Mouse (Mus musculus): ENCODE data around the gene Orm2. TPM values are rescaled to one million over a fixed set of nuclear protein-coding genes. Genes with fewer than 3 reads are reported as not detected.

The Orm2 gene
- total and polyA plus RNA-seq, 2 experiments from 2014 or later: not detected

DNA sequence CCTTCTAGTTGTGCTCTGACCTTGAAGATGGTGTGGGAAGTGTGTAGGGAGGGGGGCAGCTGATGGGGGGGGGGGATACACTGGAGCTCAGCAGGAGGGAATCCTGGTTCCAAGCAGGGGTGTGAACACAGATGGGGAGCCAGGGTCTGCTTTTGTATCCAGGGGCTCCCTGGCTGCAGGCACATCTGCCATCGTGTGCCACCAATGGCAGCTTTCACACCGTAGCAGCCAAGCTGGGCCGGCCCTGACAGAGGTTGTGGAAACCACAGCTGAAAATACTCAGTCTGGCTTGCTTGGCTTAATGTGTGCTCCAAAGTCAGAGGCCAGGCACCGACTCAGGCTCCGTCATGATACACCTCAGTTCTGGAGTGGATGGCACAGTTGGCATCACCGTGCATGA, 25.8 kb downstream of the Orm2 start:
- no peak for TF ChIP-seq CTCF (IDR thresholded peaks at IDR 0.05; ENCODE audit: low read depth)
- ATAC-seq (no peak), DNase-seq (no peak)
- no peak overlapping the region for H3K4me3 ChIP-seq (ENCODE audit: low read depth, low read length)
- H3K27ac ChIP-seq (ENCODE audit: low read depth, low read length): no peak overlapping the region
- no peak overlapping the region for H3K9ac ChIP-seq
- H3K4me1 ChIP-seq (ENCODE audit: insufficient read depth): peaks cover 10% of the 10 kb centered on the region
- no peaks in the 10 kb centered on the region for H3K27me3 ChIP-seq (ENCODE audit: insufficient read depth, low read length)
- H3K9me3 ChIP-seq (ENCODE audit: low read length): no peaks in the 10 kb centered on the region
- no peak overlapping the region for H3K4me2 ChIP-seq (ENCODE audit: low read depth)
- WGBS: 39% methylated on average over 6 of the region's 6 CpGs
- peaks cover 14% of the 10 kb centered on the region; the same call in 1 of the 2 replicates for H3K36me3 ChIP-seq (ENCODE audit: insufficient read depth)

DNA sequence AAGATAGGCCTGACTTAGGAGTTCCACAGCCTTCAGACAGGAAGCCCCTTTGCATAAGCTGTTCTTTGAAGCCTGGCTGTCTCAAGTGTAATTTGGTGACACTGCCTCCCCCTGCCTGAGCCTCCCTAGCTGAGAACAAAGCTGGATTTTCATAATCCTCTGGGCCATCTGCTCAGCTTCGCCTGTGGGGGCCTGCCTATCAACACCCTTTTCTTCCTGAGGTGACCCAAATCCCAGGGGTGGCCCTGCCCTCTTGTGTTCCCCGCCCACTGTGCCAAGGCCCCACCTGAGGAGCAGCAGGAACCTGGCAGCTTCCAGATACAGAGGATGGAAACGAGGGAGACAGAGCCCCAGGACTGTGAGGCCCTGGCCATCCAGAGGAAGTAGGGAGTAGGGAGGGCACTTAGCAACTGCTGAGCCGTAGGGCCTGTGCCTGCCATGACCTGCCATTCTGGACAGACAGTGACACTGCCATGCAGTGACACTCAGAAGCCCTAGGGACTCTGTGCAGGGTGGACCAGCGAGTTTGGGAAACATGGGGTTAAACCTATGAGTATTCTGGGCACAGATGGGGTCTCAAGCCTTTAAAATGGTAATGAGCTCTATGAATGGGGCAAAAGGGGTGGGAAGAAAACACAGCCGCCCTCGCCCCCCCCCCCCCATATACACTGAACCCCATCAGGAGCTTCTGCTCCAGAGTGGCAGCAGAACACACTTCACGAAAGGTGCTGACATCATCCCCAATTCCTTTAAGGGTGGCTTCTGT, 27.1 kb downstream of the Orm2 start:
- Histone ChIP-seq H3K36me3 (ENCODE audit: insufficient read depth) (0 out of 2 replicates have a peak, but pooled peaks cover 9% of the 10 kb centered on the region), H3K9ac (no peak overlapping the region), H3K4me3 (ENCODE audit: low read depth, low read length) (no peak overlapping the region), H3K27ac (ENCODE audit: low read depth, low read length) (peak overlapping the region; percentile 62), H3K27me3 (ENCODE audit: insufficient read depth, low read length) (no peaks in the 10 kb centered on the region), H3K4me1 (ENCODE audit: insufficient read depth) (peaks cover 10% of the 10 kb centered on the region), H3K4me2 (ENCODE audit: low read depth) (0 out of 2 replicates have a peak overlapping the region, but pooled peaks have one; percentile 5), H3K9me3 (ENCODE audit: low read length) (no peaks in the 10 kb centered on the region)
- peak; percentile 70 for ATAC-seq
- 14% methylated on average over 8 of the region's 8 CpGs for WGBS
- DNase-seq: peak; percentile 39
- no peak for TF ChIP-seq CTCF (IDR thresholded peaks at IDR 0.05; ENCODE audit: low read depth)

DNA sequence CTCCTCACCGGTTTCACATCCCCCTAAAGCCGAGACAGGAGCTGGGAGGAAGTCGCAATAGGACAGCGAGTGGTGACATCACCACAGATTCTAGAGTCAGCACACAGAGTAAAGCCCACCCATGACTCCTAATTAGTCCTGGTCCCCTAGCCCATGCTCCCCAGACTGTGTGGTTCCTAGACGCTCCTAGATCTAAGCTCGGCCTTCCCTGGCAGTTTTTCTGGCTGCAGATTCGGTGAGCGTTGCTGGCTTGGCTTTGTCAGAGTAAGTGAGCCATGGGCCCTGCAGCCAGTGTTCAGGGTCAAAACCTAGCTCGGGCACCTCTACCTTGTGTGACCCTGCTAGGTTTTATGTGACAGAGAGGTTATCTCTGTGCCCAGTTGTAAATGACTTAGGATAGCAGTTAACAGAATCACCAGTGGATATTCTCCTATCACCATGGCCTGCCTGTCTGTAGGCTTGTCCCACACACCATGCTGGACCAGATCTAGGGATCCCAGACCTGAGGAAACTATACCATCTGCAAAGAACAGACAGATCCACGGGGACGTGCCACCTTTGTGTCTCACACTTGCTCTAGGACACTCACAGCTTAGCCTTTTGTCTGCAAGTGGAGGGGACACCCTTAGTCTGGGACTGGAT, 27.8 kb downstream of the Orm2 start:
- Histone ChIP-seq H3K27ac (ENCODE audit: low read depth, low read length) (peak overlapping the region; percentile 62), H3K9me3 (ENCODE audit: low read length) (no peaks in the 10 kb centered on the region), H3K27me3 (ENCODE audit: insufficient read depth, low read length) (no peaks in the 10 kb centered on the region), H3K9ac (no peak overlapping the region), H3K4me2 (ENCODE audit: low read depth) (0 out of 2 replicates have a peak overlapping the region, but pooled peaks have one; percentile 5), H3K4me1 (ENCODE audit: insufficient read depth) (peaks cover 10% of the 10 kb centered on the region), H3K4me3 (ENCODE audit: low read depth, low read length) (no peak overlapping the region), H3K36me3 (ENCODE audit: insufficient read depth) (0 out of 2 replicates have a peak, but pooled peaks cover 9% of the 10 kb centered on the region)
- DNase-seq (peak; percentile 39), ATAC-seq (peak; percentile 79)
- WGBS: 23% methylated on average over 11 of the region's 11 CpGs
- no peak for TF ChIP-seq CTCF (IDR thresholded peaks at IDR 0.05; ENCODE audit: low read depth)

DNA sequence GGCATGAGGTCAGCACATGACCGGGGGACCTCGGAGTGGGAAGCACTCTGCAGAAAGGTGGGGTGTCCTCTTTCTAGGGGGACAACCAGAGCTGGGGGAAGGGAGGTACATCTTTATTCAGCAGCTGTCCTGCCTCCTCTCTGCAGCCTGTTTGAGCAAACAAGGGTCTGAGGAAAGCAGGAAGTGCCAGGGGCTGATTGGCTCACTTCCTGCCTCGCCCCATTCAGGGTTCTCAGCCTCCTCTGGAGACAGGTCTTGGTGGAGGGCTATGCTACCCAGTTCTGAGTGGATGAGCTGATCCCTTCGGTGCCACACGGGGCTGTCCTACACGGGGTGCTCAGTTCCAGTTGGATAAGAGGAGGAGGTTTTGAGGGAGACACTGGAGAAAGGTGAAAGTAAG, 29.1 kb downstream of the Orm2 start:
- DNase-seq (no peak), ATAC-seq (no peak)
- no peak for TF ChIP-seq CTCF (IDR thresholded peaks at IDR 0.05; ENCODE audit: low read depth)
- Histone ChIP-seq H3K4me1 (ENCODE audit: insufficient read depth) (peaks cover 10% of the 10 kb centered on the region), H3K27ac (ENCODE audit: low read depth, low read length) (no peak overlapping the region), H3K9ac (no peak overlapping the region), H3K4me2 (ENCODE audit: low read depth) (no peak overlapping the region), H3K9me3 (ENCODE audit: low read length) (no peaks in the 10 kb centered on the region), H3K4me3 (ENCODE audit: low read depth, low read length) (no peak overlapping the region), H3K36me3 (ENCODE audit: insufficient read depth) (0 out of 2 replicates have a peak, but pooled peaks cover 5% of the 10 kb centered on the region), H3K27me3 (ENCODE audit: insufficient read depth, low read length) (no peaks in the 10 kb centered on the region)
- 93% methylated on average over 6 of the region's 6 CpGs for WGBS

DNA sequence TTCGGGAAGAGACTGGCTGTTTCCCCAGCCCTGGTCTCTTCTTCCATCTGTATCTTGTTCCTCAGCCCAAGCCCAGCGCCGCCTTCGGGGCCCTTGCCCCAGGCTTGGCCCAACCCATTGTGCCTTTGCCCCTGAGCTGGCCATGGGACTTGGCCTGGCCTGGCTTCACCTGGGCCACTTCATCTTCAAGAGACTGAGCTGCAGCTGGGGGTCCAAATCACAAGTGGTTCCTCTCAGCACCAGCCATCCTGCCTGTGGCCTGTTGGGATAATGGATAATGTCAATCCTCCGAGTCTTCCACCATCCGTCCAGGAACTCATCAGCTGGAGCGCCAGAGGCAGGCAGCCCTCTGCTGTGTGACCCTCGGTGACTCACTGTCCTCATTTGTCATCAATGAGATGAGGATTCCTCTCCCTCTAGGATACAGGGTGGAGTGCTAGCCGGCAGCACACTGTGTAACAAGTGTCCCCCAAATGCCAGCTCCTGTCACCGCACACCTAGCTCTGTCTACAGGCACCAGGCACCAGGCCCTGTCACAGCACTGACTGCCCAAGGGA, 35.8 kb downstream of the Orm2 start:
- no peak for ATAC-seq
- 88% methylated on average over 10 of the region's 10 CpGs for WGBS

DNA sequence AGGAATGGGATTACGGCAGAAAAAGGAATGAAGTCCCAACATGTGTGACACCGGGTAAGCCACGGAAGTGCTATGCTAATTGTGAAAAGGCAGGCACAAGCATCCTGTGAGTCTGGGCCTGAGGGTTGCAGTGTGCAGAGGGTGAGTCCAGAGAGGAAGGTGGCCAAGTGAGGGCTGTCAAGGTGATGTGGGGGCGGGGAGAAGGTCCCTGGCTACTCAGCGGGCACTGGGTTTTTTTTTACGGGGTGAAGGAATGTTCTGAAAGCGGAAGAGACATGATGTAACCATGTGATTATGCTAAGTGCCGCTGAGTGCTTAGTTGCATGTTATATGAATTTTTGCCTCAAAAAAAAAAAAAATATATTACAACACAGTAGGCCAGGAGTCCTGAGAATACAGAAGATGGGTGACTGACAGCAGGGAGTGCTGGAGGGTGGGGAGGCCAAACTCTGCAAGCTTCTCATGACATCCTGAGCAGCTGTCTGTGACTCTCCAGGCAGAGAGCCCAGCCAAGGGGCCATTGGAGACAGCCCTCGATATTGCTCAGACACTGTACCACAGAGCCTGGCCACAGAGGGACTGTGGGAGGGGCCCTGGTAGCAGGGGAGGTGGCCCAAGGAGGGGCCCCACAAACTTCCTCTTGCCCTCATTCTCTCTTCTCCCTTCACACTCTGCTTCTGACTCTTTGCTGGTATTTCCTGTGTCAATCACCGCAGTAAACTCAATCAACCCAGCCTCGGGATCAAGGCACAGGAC, 36.8 kb downstream of the Orm2 start:
- no peak for TF ChIP-seq CTCF (IDR thresholded peaks at IDR 0.05; ENCODE audit: low read depth)
- 58% methylated on average over 11 of the region's 11 CpGs for WGBS
- H3K4me2 ChIP-seq (ENCODE audit: low read depth): no peak overlapping the region
- 0 out of 2 replicates have a peak overlapping the region, but pooled peaks have one; percentile 21 for H3K27ac ChIP-seq (ENCODE audit: low read depth, low read length)
- no peaks in the 10 kb centered on the region for H3K27me3 ChIP-seq (ENCODE audit: insufficient read depth, low read length)
- DNase-seq (no peak), ATAC-seq (no peak)
- H3K4me1 ChIP-seq (ENCODE audit: insufficient read depth): peaks cover 7% of the 10 kb centered on the region
- H3K9me3 ChIP-seq (ENCODE audit: low read length): no peaks in the 10 kb centered on the region
- H3K36me3 ChIP-seq (ENCODE audit: insufficient read depth): 0 out of 2 replicates have a peak, but pooled peaks cover 4% of the 10 kb centered on the region
- no peak overlapping the region for H3K9ac ChIP-seq
- H3K4me3 ChIP-seq (ENCODE audit: low read depth, low read length): no peak overlapping the region

More for the DNA sequence above, 35.8 kb downstream of the Orm2 start:
- TF ChIP-seq CTCF (IDR thresholded peaks at IDR 0.05; ENCODE audit: low read depth): no peak
- no peak overlapping the region for H3K9ac ChIP-seq
- no peak overlapping the region for H3K4me2 ChIP-seq (ENCODE audit: low read depth)
- H3K4me1 ChIP-seq (ENCODE audit: insufficient read depth): no peaks in the 10 kb centered on the region
- no peaks in the 10 kb centered on the region for H3K27me3 ChIP-seq (ENCODE audit: insufficient read depth, low read length)
- DNase-seq: no peak
- H3K9me3 ChIP-seq (ENCODE audit: low read length): no peaks in the 10 kb centered on the region
- H3K27ac ChIP-seq (ENCODE audit: low read depth, low read length): no peak overlapping the region
- no peak overlapping the region for H3K4me3 ChIP-seq (ENCODE audit: low read depth, low read length)
- 0 out of 2 replicates have a peak, but pooled peaks cover 4% of the 10 kb centered on the region for H3K36me3 ChIP-seq (ENCODE audit: insufficient read depth)

Data from forebrain, postnatal 0 days (tissue).